Mouse (Mus musculus) natural killer cell, adult 2 months (primary cell): ENCODE data around the gene Cfap97d2.
A peak's percentile ranks its signal among the peaks of the same experiment; 100 is the strongest.
"Not testable (repeated sequence)": the region's sequence is repeated elsewhere in the genome, so short reads cannot be mapped to it uniquely, and the experiment has no call there.

Experiments
- DNase-seq, 2 experiments: peaks; one replicate each; pipeline ENCODE4 v3.0.0; 2022; ENCODE audit warnings: low spot score in 2 of 2

Gene Cfap97d2

DNA sequence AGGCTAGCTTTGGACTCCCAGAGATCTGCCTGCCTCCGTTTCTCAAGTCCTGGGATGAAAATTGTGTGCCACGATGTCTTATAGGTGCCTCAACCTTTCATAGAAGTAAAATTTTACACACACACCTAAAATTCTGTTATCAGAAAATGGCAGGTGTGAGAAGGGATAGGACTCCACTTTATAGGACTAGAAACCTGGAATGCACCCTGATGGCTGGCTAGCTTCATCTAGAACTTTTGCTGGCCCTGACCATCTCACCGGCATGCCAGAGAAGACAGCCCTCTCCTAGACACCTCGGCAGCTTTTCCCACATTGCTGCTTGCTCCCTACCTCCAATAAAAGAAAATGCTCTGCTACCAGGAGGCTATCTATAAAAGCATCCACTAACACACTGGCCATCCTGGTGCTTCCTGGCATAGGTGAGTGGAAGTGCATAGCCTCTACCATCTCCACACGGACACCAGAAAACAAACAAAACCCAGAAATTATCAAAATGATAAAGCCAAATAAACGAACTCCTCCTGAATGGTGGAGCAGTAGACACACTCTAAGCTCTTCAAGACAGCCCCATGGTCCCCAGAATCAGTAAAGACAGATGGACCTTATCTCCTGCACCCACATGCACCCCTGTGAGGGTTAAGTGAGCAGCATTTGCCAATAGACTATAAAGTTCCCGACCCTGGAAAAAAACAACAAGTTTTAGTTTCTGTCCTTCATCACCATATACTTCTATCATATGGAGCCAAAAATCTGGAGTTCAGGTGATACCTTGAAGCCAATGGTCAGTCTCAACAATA, 35.3 kb downstream of the Cfap97d2 start:
- no peak for DNase-seq

DNA sequence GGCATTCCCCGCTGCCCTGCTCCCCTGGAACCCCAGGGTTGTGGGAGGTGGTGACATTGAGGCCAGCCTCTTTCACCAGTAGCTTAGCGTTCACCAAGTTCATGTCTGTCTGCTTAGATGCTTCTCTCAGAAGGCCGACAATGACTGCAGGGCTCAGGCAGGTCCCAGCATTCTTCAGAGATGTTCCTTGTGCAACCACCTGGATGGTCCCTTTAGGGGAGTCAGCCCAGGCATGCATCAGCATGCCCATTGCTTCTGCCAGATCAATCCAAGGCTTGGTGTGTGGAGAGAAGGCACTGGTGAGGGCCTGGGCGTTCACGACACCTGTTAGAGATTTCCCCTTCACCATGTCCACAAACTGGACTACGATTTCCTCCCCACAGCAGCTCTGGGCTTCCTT, 40.5 kb downstream of the Cfap97d2 start:
- DNase-seq: not testable (repeated sequence)

DNA sequence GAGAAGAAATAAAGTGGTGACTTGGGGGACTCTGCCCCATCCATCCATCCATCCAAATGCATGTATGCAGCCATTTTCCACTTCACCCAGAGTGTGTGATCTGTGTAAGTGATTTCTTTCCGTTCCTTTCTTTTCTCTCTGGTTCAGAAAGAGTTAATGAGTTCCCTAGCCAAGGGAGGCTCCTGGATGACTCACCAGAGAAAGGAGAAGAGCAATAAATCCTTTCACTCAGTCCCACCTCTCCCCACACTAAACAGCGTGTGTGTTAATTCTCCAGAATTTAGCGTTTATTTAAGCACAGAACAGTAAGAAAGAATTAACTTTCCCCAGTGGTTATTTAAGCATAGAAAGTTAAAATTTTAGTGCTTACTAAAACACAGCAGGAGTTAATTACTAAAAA, 41.9 kb downstream of the Cfap97d2 start:
- no peak for DNase-seq

DNA sequence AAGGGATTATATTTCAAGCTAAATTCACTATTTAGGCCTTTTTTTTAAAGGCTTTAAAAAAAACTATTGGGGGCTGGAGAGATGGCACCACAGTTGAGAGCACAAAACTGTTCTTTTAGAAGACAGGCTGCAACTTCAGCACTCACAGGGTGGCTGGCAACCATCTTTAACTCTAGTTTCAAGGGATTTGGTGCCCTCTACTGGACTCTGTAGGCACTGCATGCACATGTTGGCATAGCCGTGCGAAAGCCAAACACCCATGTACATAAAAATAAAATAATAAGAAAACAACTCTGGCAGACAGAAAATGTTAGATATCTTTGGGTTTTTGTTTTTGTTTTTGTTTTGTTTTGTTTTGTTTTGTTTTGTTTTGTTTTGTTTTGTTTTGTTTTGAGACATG, 48.0 kb downstream of the Cfap97d2 start:
- DNase-seq: peak; percentile 75 to 82

DNA sequence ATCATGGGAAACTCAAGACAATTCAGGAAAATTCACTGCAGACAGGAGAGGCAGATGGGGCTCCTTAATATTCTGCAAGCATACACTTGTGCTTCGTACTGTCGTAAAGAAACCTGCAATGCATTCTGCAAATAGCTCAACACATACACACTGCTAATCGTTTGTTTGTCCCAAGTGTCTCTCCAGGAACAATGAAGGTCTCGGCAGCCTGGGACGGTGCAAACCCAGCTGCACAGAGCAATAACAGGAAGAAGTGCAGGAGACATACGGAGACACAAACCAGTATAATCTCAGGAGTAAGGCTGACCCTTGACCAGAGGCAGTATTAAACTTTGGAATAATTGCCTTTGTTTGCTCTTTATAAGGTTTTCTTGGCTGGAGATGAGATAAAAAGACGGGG, 50.8 kb downstream of the Cfap97d2 start:
- DNase-seq: no peak

DNA sequence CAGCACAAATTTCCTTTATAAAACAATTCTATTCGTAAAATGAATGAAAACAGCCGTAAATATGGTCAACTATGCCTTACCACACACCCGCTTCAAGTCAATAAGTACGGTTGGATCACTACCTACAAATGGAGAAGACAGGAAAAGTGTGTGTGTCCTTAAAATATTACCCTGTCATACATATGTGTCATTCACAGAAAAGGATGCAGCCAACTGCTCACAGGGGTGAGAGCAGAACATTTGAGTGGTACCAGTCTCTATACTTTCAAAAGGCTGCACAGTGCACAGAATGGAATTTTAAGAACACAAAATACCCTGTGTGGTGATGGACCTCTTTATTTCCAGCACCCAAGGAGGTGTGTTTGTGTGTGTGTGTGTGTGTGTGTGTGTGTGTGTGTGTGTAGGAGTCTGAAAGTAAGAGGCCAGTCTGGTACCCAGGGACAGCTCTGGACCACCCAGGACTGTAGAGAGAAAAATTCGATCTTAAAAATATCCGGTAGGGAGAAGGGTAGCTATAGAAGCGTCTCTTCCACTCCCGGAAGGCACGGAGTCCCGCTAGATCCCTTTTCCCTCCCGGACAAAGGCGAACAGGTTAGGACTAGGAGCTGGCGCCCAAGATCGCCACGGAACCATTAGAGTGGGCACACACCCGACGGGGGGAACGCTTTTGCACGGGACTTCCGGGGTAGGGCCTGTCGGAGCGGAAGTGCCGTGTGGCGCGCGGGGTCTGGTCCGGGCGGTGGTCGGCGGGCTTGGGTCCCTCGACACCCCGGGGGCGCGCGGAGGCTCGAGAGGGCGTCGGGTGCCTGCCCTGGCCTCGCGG, 51.5 kb downstream of the Cfap97d2 start, which contains the start of gene Cdc16:
TSS of gene Cdc16 (plus strand) at position 695 of the 823 bp plus-strand sequence.
- DNase-seq: peak; percentile 73 to 84

DNA sequence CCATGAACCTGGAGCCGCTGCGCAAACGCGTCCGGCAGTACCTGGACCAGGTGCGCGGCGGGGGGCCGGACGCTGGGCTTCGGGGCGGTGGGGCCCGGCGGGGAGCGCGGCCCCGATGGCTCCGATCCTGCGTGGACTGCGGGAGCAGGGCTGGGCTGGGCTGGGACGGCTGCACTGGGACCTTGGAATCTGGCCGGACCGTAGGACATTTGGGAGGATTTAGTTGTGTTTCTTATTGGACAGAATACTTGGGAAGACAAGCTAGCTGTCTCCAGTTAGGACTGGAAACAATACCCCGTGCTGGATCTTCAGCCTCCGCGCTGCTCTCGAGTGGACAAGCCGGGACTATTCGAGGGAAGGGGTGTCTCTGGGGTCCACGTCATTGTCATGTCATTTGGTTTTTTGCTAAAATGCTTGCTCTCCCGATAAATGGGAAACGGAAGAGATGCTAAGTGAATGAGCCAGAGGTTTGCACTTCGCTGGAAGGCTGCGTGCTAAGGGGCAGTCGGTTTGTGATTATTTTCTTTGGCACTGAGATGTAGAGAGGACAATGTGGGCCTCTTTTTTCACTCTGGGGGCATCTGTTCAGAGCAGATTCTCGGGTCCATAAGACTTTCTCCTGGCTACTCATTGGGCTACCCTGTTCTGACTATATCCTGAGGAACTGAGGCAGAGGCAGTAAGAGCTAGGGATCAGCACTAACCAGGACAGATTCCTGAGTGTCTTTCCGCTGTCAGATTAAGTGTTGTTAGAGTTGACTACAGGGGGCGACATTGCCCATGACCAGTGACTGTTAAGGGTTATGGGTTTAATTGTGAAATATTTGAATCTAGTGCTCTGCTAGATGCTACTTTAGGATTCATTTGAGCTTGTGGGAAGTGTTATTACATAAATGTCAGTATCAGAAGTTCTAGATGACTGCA, 52.4 kb downstream of the Cfap97d2 start:
- DNase-seq: peak; percentile 43 to 49

DNA sequence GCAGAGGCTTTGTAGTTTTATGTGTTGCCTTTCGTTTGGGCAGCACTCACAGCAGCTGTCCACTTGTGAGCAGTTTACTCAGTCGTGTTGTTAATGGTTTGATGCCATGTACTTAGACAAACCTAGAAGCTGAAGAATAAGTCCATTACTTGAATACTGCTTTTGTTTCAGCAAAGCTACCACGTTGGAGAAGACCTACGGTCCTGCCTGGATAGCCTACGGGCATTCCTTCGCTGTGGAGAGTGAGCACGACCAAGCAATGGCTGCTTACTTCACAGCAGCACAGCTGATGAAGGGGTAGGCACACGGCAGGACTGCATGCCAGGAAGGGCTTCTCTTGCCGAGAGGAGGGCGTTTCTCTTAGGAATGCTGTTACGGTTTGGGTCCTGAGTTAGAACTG, 63.5 kb downstream of the Cfap97d2 start:
- no peak for DNase-seq

DNA sequence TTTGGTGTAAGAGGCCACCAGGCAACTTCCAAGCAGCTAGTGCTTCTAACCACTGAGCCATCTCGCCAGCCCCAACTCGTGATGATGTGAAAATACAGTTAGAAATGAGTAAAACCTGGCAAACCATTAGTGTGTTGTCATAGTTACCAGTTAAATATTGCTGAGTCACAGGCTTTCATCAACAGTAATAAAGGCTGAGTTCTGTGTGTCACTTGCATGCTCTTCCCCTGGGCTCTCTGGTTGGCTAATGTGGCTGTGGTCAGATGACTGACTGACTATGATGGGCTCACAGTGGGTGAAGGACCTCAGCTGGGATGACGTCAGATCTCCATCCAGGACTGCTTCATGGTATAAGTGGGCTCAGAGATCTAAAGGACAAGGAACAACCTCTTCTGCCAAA, 74.8 kb downstream of the Cfap97d2 start:
- no peak for DNase-seq

DNA sequence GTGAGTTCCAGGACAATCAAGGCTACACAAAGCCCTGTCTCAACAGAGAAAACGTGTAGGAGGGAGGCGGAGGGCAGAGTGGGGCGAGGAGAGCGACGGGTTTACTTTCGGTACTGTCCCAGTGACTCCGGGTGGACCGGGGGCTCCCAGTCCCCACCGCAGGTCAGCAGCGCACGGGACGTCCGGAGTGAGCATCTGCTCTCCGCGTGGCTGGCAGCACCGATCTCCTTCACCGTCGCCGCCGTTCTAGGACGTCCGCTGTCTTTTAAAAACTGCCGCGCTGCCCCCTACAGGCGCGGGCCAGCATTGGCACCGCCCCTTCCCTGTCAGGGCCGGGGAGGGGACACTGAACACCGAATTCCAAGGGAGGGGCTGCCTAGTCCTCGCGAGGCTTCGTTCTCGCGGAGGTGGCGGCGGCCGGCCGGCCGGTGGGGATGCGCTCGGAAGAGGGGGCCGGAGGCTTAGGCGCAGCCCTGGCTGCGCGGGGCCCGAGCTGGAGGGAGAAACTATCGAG, 79.6 kb downstream of the Cfap97d2 start, which contains the start of gene Upf3a:
TSS of gene Upf3a (plus strand) at position 366 of the 514 bp plus-strand sequence.
- peak; percentile 89 to 93 for DNase-seq

DNA sequence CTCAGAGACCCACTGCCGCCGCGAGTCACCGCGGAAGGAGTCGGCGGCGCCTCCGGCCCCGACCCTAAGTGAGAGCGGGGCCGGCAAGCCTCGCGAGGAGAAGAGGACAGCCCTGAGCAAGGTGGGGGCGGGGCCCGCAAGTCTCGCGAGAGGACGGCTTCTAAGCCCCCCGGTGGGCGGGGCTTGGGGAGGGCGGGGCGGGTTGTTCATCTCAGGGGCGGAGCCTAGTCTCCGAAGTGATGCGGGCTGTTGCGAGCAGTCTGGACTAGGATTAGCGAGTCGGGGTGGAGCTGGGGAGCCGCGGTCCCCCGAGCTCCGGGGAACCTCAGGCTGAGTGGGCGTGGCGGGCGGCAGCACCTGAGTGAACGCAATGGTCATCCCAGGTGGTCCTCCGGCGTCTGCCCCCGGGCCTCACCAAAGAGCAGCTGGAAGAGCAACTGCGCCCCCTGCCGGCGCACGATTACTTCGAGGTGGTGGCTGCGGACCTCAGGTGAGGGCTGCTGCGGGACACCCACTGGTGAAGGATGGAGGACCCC, 80.1 kb downstream of the Cfap97d2 start:
- peak; percentile 92 to 95 for DNase-seq

DNA sequence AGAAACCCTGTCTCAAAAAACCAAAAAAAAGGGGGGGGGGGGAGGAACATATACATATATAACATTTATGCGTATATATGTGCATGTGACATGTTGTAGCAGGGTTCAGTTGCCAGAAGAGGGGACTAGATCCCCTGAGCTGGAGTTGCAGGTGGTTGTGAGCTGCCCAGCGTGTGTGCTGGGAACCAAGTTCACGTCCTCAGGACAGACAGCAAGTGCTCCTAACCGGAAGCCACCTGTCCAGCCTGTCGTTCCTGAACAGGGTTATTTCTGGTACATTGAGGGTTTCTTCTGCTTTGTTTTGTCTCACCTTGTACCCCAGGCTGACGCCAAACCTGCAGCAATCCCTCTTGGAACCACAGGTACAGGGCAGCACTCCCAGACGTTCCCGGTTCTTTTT, 83.9 kb downstream of the Cfap97d2 start:
- DNase-seq: no peak
